Mouse (Mus musculus): ENCODE measurements around the gene Exoc3l4. TPM values are rescaled to one million over a fixed set of nuclear protein-coding genes. Genes with fewer than 3 reads are reported as not detected.

Gene Exoc3l4
- polyA plus RNA-seq (2015; fragmentation: Nextera tagmentation; extraction: Ambion mirVana), result 20.4 and 29.1 TPM in 2 replicates

DNA sequence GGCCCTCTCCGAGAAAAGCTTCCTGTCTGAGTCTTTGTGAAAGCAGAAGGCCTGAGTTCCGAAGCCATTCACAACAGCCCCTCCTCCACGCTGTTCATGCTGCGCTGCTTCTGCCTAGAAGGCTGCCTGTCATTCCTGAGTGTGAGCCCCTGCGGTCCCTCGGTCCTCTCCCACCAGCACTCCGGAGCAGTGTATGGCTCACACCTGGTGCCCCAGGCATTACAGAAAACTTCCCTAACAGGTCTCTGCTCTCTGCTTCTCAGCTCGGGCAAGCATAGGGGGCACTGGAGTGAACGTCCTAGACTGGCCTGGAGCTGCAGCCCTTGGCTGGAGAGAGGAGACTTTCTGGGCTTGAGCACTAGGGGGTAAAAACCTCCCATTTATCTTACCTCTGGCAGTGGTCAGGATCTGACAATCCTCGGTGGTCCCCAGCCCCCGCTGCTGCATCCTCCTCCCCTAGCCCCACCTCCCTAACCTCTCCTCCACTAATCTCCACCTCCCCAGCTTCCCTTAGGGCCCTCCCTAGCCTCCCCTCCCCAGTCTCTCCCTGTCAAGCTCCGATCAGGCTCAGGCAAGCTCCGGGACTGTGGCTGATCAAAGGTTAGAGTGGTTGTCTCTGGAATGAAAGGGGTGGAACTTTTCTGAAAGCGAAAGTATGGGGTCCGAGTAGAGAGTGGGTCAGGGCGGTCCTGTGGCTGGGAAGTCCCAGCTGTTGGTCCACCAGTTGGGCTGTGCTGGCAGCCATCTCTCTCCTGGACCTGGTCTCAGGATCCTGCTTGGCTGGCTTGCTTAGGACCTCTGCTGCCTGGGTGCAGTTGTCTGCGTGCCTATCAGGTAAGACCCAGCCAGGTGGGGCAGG, at the start of gene Exoc3l4:
Gene Exoc3l4, plus strand, starts transcription at position 97 of the 859 bp plus-strand sequence.
- WGBS, result 3% methylated on average over 17 of the region's 17 CpGs
- Histone ChIP-seq H3K9me3 (ENCODE audit: control insufficient read depth, low read length) (no peaks in the 10 kb centered on the region), H3K4me3 (ENCODE audit: low read length) (peak within 1 kb of the TSS; percentile 41), H3K36me3 (ENCODE audit: control insufficient read depth, insufficient read depth, low read length) (no peaks in the 10 kb centered on the region), H3K27ac (ENCODE audit: low read length) (peak within 1 kb of the TSS; percentile 45), H3K4me2 (ENCODE audit: low read depth, low read length) (peak within 1 kb of the TSS; percentile 78), H3K4me1 (ENCODE audit: control insufficient read depth, insufficient read depth, low read length) (peaks cover 38% of the 10 kb centered on the region), H3K9ac (ENCODE audit: low read depth, low read length) (peak within 1 kb of the TSS; percentile 64), H3K27me3 (replicated peaks; ENCODE audit: control insufficient read depth, insufficient read depth, low read length) (peaks cover 6% of the 10 kb centered on the region)
- ATAC-seq, result peak; percentile 71

DNA sequence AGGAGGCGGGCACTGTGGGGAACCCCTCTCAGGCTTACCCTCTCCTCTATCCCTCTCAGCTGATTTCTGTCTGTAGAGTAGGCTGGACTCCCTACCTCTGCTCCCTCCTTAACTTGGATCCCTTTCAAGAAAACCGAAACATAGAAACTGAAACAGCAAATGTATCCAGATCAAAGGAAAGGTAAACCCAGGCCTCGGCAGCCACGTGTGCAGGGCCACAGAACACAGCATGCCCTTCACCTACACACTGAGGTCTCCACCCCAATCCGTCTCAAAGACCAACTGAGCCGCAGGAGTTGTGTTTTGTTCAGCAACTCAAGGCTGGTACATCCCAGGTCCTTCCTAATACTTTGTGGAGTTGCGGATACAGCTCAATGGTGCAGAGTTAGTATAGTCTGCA, 49.8 kb upstream of the Exoc3l4 start:
- Histone ChIP-seq H3K4me2 (ENCODE audit: low read depth, low read length) (no peak overlapping the region), H3K4me3 (ENCODE audit: low read length) (no peak overlapping the region), H3K4me1 (ENCODE audit: control insufficient read depth, insufficient read depth, low read length) (peaks cover 54% of the 10 kb centered on the region), H3K27ac (ENCODE audit: low read length) (no peak overlapping the region), H3K27me3 (replicated peaks; ENCODE audit: control insufficient read depth, insufficient read depth, low read length) (no peaks in the 10 kb centered on the region), H3K36me3 (ENCODE audit: control insufficient read depth, insufficient read depth, low read length) (no peaks in the 10 kb centered on the region), H3K9me3 (ENCODE audit: control insufficient read depth, low read length) (no peaks in the 10 kb centered on the region), H3K9ac (ENCODE audit: low read depth, low read length) (no peak overlapping the region)
- WGBS, result 65% methylated on average over 7 of the region's 7 CpGs
- ATAC-seq, result no peak

DNA sequence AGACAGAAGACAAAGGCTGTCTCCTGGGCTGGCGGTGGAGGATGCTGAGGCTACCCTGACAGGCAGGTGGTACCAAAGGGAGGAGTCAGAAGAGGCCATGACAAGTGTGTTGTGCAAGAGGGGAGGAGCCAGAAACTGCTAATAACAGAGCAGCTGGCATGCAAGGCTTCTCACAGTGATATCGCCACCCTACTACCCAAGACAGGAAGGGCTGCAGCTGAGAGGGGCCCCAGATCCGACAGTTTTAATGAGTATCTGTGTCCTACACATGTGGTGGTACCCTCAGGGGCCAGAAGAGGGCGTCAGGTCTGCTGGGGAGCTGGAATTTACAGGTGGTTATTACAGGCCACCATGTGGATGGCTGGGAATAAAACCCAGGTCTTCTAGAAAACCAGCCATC, 46.6 kb upstream of the Exoc3l4 start:
- WGBS, result 54% methylated on average over 4 of the region's 4 CpGs
- Histone ChIP-seq H3K9me3 (ENCODE audit: control insufficient read depth, low read length) (no peaks in the 10 kb centered on the region), H3K4me3 (ENCODE audit: low read length) (no peak overlapping the region), H3K4me1 (ENCODE audit: control insufficient read depth, insufficient read depth, low read length) (peaks cover 54% of the 10 kb centered on the region), H3K36me3 (ENCODE audit: control insufficient read depth, insufficient read depth, low read length) (no peaks in the 10 kb centered on the region), H3K27me3 (replicated peaks; ENCODE audit: control insufficient read depth, insufficient read depth, low read length) (no peaks in the 10 kb centered on the region), H3K27ac (ENCODE audit: low read length) (no peak overlapping the region), H3K4me2 (ENCODE audit: low read depth, low read length) (no peak overlapping the region), H3K9ac (ENCODE audit: low read depth, low read length) (no peak overlapping the region)
- peak; percentile 63 for ATAC-seq

DNA sequence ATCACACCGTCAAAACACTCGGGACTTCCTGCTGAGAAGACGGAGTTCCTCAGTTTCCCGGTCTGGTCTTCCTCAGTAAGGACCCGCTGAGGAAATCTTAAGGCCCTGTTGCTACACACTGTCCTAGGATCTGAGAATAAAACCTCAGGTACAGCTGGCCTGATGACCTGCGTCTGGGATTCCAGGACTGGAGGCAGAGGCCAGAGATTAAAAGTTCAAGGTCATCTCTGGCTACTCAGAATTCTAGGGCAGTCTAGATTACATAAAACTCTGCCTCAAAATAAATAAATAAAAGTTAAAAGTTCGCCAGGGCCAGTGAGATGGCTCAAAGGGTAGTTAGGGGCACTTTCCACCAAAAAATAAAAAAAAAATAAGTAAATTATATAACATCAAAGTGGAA, 44.9 kb upstream of the Exoc3l4 start:
- H3K36me3 ChIP-seq (ENCODE audit: control insufficient read depth, insufficient read depth, low read length), result no peaks in the 10 kb centered on the region
- 77% methylated on average over 7 of the region's 7 CpGs for WGBS
- H3K27me3 ChIP-seq (replicated peaks; ENCODE audit: control insufficient read depth, insufficient read depth, low read length), result no peaks in the 10 kb centered on the region
- no peak overlapping the region for H3K4me3 ChIP-seq (ENCODE audit: low read length)
- no peak overlapping the region for H3K9ac ChIP-seq (ENCODE audit: low read depth, low read length)
- ATAC-seq, result no peak
- no peak overlapping the region for H3K4me2 ChIP-seq (ENCODE audit: low read depth, low read length)
- no peak overlapping the region for H3K27ac ChIP-seq (ENCODE audit: low read length)
- H3K9me3 ChIP-seq (ENCODE audit: control insufficient read depth, low read length), result no peaks in the 10 kb centered on the region
- H3K4me1 ChIP-seq (ENCODE audit: control insufficient read depth, insufficient read depth, low read length), result peaks cover 62% of the 10 kb centered on the region

DNA sequence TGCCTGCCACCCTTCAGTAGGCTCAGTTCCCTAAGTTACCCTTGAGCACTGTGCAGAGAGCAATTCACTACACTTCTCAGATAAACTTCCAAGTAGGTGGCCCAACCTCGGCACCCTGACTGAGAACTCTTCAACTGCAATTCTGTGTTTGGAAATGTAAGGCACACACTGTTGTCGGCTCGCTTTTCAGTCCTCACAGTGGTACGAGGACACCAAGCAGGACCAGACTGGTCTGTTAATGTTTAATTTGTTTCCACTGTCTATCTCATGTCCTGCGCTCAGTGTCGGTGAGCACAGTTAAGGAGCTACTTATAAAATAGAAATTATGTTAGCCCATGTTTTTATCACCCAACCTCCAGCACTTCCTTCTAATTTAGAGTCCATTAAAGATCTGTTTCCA, 43.4 kb upstream of the Exoc3l4 start:
- Histone ChIP-seq H3K4me1 (ENCODE audit: control insufficient read depth, insufficient read depth, low read length) (peaks cover 49% of the 10 kb centered on the region), H3K27ac (ENCODE audit: low read length) (0 out of 2 replicates have a peak overlapping the region, but pooled peaks have one; percentile 5), H3K9ac (ENCODE audit: low read depth, low read length) (no peak overlapping the region), H3K27me3 (replicated peaks; ENCODE audit: control insufficient read depth, insufficient read depth, low read length) (no peaks in the 10 kb centered on the region), H3K9me3 (ENCODE audit: control insufficient read depth, low read length) (no peaks in the 10 kb centered on the region), H3K4me3 (ENCODE audit: low read length) (0 out of 2 replicates have a peak overlapping the region, but pooled peaks have one; percentile 5), H3K4me2 (ENCODE audit: low read depth, low read length) (peak overlapping the region; percentile 32), H3K36me3 (ENCODE audit: control insufficient read depth, insufficient read depth, low read length) (no peaks in the 10 kb centered on the region)
- WGBS, result 46% methylated on average over 6 of the region's 6 CpGs
- ATAC-seq, result no peak

DNA sequence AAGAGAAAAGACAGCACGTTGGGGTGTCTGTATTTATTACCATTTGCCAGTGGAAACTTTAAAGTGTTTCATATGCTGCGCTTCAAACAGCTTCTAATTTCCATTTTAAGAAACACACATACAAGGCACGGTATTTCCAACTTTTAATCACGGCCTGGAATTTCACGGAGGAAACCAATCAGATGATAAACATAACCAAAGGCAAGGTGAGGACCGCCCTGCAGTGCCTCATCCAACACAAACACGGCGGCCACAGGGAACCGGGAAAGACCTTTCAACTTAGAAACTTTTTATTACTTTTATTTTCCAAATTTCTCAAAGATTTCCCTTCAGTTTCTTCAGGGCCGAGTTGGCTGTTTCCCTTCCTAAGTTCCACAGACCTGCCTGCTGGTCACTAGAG, 42.1 kb upstream of the Exoc3l4 start:
- no peaks in the 10 kb centered on the region for H3K36me3 ChIP-seq (ENCODE audit: control insufficient read depth, insufficient read depth, low read length)
- H3K9me3 ChIP-seq (ENCODE audit: control insufficient read depth, low read length), result no peaks in the 10 kb centered on the region
- 37% methylated on average over 10 of the region's 10 CpGs for WGBS
- 0 out of 2 replicates have a peak overlapping the region, but pooled peaks have one; percentile 21 for H3K9ac ChIP-seq (ENCODE audit: low read depth, low read length)
- H3K4me3 ChIP-seq (ENCODE audit: low read length), result peak overlapping the region; percentile 0; the same call in 1 of the 2 replicates
- peaks cover 42% of the 10 kb centered on the region for H3K4me1 ChIP-seq (ENCODE audit: control insufficient read depth, insufficient read depth, low read length)
- no peak for ATAC-seq
- H3K27me3 ChIP-seq (replicated peaks; ENCODE audit: control insufficient read depth, insufficient read depth, low read length), result no peaks in the 10 kb centered on the region
- H3K27ac ChIP-seq (ENCODE audit: low read length), result no peak overlapping the region
- H3K4me2 ChIP-seq (ENCODE audit: low read depth, low read length), result peak overlapping the region; percentile 89

DNA sequence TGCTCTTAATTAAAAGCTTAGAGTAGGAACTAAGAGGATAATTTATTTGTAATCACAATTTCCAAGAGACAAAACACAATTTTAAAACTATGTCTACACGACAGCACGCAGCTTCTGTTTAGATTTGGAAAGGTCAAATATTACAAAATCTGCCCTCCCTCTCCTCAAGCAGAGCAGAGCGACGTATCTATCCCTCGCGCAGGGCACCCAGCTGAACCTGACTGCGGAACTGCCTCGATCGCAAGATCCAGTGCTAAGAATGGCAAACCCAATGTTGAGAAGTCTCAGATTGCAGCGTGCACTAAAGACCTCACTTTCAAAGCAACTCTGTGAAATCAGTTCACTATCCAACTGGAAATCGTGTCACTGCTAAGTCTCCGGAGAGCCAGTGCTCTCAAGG, 41.3 kb upstream of the Exoc3l4 start:
- peaks cover 37% of the 10 kb centered on the region for H3K4me1 ChIP-seq (ENCODE audit: control insufficient read depth, insufficient read depth, low read length)
- peak overlapping the region; percentile 98 for H3K4me3 ChIP-seq (ENCODE audit: low read length)
- H3K4me2 ChIP-seq (ENCODE audit: low read depth, low read length), result peak overlapping the region; percentile 89
- H3K9ac ChIP-seq (ENCODE audit: low read depth, low read length), result peak overlapping the region; percentile 98
- peak overlapping the region; percentile 72 for H3K27ac ChIP-seq (ENCODE audit: low read length)
- WGBS, result 47% methylated on average over 12 of the region's 12 CpGs
- H3K9me3 ChIP-seq (ENCODE audit: control insufficient read depth, low read length), result no peaks in the 10 kb centered on the region
- no peak for ATAC-seq
- no peaks in the 10 kb centered on the region for H3K27me3 ChIP-seq (replicated peaks; ENCODE audit: control insufficient read depth, insufficient read depth, low read length)
- no peaks in the 10 kb centered on the region for H3K36me3 ChIP-seq (ENCODE audit: control insufficient read depth, insufficient read depth, low read length)

DNA sequence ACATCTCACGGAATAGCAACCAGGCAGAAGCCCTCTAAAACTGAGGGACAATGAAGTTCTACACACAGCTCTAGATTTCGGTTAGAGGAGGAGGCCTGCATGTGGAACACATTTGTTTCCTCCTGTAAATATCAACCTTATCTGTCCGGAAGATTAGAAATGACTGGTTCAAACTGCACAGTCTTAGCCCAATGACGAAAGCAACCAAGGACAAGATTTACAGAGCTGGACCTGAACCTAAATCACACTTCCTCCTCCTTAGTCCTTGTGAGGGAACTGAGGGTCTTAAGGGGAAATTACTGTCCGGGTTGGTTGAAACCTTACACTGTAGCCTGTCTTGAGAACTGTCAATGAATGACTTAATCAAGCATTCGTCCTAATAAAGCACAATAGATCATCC, 40.8 kb upstream of the Exoc3l4 start:
- H3K27ac ChIP-seq (ENCODE audit: low read length), result peak overlapping the region; percentile 72

DNA sequence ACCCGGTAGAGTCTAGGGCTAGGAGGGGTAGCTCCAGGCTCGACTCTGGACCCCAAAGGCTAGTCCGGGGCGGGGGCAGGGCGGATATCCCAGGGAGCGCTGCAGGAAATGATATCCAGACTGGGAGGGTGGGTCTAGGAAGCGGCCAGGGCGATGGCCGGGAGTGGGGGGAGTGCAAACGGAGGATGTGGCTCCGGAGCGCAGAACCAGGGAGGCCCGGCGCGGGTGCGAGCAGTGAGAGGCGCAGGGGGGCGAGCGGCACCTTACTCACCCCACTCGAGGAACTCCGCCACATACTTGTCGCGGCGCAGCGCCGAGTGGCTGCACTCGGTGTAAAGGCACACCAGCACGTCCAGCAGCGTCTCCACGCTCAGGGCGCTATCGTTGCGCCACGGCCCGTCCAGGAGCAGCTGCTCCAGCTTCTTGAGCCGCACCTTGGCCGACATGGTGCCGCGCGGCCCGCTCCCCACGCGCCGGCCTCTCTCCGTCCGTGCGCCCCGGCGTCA, 39.9 kb upstream of the Exoc3l4 start:
- H3K27ac ChIP-seq (ENCODE audit: low read length), result peak overlapping the region; percentile 99
- H3K9ac ChIP-seq (ENCODE audit: low read depth, low read length), result peak overlapping the region; percentile 98
- no peaks in the 10 kb centered on the region for H3K9me3 ChIP-seq (ENCODE audit: control insufficient read depth, low read length)
- peak overlapping the region; percentile 98 for H3K4me3 ChIP-seq (ENCODE audit: low read length)
- peak; percentile 31 for ATAC-seq
- H3K4me1 ChIP-seq (ENCODE audit: control insufficient read depth, insufficient read depth, low read length), result peaks cover 33% of the 10 kb centered on the region
- H3K4me2 ChIP-seq (ENCODE audit: low read depth, low read length), result peak overlapping the region; percentile 89
- under 1% methylated on average over 48 of the region's 49 CpGs for WGBS
- H3K27me3 ChIP-seq (replicated peaks; ENCODE audit: control insufficient read depth, insufficient read depth, low read length), result no peaks in the 10 kb centered on the region
- H3K36me3 ChIP-seq (ENCODE audit: control insufficient read depth, insufficient read depth, low read length), result no peaks in the 10 kb centered on the region

More for the DNA sequence above, 40.8 kb upstream of the Exoc3l4 start:
- Histone ChIP-seq H3K4me2 (ENCODE audit: low read depth, low read length) (peak overlapping the region; percentile 89), H3K4me1 (ENCODE audit: control insufficient read depth, insufficient read depth, low read length) (peaks cover 35% of the 10 kb centered on the region), H3K4me3 (ENCODE audit: low read length) (peak overlapping the region; percentile 98), H3K36me3 (ENCODE audit: control insufficient read depth, insufficient read depth, low read length) (no peaks in the 10 kb centered on the region), H3K27me3 (replicated peaks; ENCODE audit: control insufficient read depth, insufficient read depth, low read length) (no peaks in the 10 kb centered on the region), H3K9ac (ENCODE audit: low read depth, low read length) (peak overlapping the region; percentile 98), H3K9me3 (ENCODE audit: control insufficient read depth, low read length) (no peaks in the 10 kb centered on the region)
- WGBS, result 13% methylated on average over 6 of the region's 6 CpGs
- ATAC-seq, result no peak
